Mouse (Mus musculus) lung, adult 2 months (tissue): ENCODE data around the gene Ppm1n.

ENCODE experiments used
- CTCF ChIP-seq: fragments of 200-500 bp; IDR thresholded peaks from 2 replicates; pipeline ENCODE4 v1.5.1; 2011; ENCODE audit warnings: mild to moderate bottlenecking, low read length, control low read depth; ENCODE audit not compliant: insufficient read depth
- POLR2A ChIP-seq: fragments of 200-500 bp; IDR thresholded peaks from 2 replicates; pipeline ENCODE4 v1.6.1; 2011; ENCODE audit warnings: low read depth, mild to moderate bottlenecking, control low read depth, low read length, borderline replicate concordance; ENCODE audit errors: extremely low read depth

- TF ChIP-seq CTCF: no peak
- TF ChIP-seq POLR2A: no peak
Measured at GRCm38 (mm10) chr7:19327782-19328181, 47.9 kb upstream of the Ppm1n start.
